Mouse (Mus musculus) megakaryocyte-erythroid progenitor cell, adult 5-6 weeks (primary cell): ENCODE measurements around the gene Fmn2. TPM values are rescaled to one million over a fixed set of nuclear protein-coding genes. Genes with fewer than 3 reads are reported as not detected.

Experiments
- ATAC-seq: replicated peaks from 2 replicates; pipeline ENCODE4 v1.8.0; 2016; ENCODE audit warnings: mild to moderate bottlenecking, inconsistent platforms; ENCODE audit not compliant: severe bottlenecking, poor library complexity, low FRiP score, low TSS enrichment
- total RNA-seq, 2 experiments: library from RNA; stranded (forward) in 1 of 2; stranded (reverse) in 1 of 2; fragments of 200-1000, 215-1000 nt in 1 of 2; fragments of >200 nt in 1 of 2; fragmentation: Nextera tagmentation in 1 of 2; gene quantifications; 2 replicates each; pipeline ENCODE4 v1.2.3; 2014 to 2017

Fmn2 gene
- total RNA-seq, 2 experiments from 2014 or later: 0.68 TPM; not detected in 1

- peak; percentile 91 for ATAC-seq
Observed at GRCm38 (mm10) chr1:174553272-174554007, 51.8 kb downstream of the Fmn2 start.

GRCm38 (mm10) chr1:174555412-174555811, 53.8 kb downstream of the Fmn2 start:
- no peak for ATAC-seq

GRCm38 (mm10) chr1:174557211-174557610, 55.6 kb downstream of the Fmn2 start:
- no peak for ATAC-seq

DNA sequence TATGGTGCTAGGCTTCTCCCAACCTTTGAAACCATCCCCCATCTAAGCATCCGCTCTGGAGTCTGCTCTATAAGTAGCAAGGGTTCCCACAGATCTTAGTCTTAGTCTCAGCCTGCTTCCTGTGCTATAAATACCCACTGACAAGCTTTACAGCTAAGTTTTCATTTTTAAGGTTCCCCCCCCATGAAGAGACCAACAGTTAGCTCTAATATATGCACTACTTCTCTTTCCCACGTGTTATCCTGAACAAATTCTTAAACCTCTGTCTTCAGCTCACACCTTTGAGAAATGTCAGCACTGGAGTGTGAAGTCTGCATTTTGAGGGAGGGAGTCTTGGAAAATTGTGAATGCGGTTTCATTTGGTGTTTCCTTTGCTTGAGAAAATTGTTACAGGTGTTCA, 56.2 kb downstream of the Fmn2 start:
- no peak for ATAC-seq

- no peak for ATAC-seq
Observed at GRCm38 (mm10) chr1:174558488-174558887, 56.9 kb downstream of the Fmn2 start.

- no peak for ATAC-seq
Observed at GRCm38 (mm10) chr1:174564561-174564960, 62.9 kb downstream of the Fmn2 start.

DNA sequence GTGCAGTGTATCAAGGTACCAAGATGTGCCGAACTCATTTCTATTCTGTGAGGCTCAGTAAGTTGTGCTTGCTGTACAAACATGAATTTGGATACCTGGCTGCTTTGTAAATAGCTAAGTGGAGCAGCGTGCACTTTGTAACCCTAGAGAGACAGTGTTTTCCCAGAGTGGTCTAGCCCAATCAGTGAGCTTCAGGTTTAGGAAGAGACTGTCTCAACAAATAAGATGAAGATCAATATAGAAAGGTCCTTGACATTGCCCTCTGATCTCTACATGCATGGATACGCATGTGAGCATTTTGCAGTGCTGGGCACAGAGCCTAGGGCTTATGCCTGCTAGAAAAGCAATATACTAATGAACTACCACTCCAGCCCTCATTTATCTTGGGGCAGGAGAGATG, 67.0 kb downstream of the Fmn2 start:
- ATAC-seq: no peak

DNA sequence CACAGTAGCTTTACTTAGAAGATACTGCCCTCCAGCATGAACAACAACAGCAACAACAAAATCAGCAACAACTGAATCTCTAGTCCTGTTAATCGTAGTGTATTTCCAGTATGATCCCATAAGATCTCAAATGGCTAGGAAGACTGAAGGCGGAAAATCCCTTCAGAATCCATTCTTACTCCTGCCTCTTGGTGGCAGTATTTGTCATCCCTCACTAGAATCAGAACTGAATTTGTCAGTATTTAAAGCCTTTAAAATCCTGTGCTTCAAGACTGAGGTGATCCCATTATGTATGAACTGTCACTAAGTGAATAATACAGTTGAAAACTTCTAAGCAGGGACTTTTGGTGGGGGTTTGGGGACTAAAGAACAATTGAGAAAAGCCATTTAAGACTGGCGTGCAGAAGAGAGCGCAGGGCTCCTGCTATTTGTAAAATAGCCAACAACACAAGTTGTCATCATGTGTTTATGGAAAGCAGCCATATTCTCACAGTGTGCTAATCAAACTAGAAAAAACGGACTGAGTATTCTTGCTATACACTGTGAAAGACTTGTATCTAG, 90.9 kb downstream of the Fmn2 start:
- no peak for ATAC-seq

DNA sequence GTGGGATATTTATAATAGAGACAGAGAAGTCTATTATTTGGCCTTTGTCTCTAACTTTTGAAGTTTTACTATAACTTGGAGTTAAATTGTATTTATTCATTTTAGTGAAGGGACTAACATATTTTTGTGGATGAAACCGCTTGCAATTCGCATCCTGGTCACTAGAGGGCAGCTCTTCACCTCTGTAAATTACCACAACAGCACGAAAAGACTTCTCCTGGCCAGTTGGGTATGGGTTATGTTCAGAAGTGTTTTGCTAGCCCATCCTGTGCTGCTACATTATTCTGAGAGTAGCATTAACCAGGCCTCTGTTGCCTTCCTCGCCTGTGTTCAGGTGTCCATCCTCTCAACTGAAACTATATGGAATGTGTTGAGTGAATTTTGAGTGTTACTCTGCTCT, 93.4 kb downstream of the Fmn2 start:
- peak; percentile 66 for ATAC-seq

GRCm38 (mm10) chr1:174597495-174597894, 95.9 kb downstream of the Fmn2 start:
- ATAC-seq: no peak

GRCm38 (mm10) chr1:174598226-174598625, 96.6 kb downstream of the Fmn2 start:
- ATAC-seq: no peak

- ATAC-seq: 0 out of 2 replicates have a peak, but pooled peaks have one; percentile 11
Observed at GRCm38 (mm10) chr1:174600041-174600440, 98.4 kb downstream of the Fmn2 start.

DNA sequence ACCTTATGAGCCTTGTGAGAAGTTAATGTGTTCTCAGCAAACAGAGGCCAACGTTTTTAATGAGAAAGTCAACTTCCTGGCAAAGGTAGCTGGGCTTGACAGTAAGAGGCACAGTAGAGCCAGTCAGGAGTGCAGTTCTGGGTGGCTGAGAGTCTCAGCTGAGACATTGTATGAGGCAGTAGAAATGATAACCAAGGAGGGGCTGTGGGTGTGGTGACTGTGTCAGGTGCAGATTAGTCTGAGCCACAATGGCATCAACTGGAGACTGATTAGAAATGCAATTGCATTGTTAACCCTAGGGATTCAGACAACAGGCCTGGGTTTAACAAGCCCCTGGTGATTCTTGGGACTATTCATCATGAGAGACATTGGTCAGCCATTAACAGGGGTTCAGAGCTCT, 99.0 kb downstream of the Fmn2 start:
- peak; percentile 98 for ATAC-seq

DNA sequence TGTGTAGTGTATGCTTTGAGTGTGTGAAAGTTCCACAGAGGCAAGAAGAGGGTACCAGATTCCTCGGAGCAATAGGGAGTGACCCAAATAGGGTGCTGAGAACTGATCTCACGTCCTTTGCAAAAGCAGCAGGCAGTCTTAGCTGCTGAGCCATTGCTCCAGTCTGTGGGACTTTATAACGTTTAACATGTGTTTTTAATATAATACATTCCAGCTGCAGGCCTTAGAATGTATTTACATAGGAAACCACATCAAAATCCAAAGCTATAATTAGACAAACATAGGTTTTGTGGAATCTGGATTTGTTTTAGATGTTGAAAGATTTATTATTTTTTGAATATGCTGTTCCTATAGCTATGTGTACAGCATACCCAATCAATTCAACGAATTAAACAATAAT, 115.7 kb downstream of the Fmn2 start:
- no peak for ATAC-seq

DNA sequence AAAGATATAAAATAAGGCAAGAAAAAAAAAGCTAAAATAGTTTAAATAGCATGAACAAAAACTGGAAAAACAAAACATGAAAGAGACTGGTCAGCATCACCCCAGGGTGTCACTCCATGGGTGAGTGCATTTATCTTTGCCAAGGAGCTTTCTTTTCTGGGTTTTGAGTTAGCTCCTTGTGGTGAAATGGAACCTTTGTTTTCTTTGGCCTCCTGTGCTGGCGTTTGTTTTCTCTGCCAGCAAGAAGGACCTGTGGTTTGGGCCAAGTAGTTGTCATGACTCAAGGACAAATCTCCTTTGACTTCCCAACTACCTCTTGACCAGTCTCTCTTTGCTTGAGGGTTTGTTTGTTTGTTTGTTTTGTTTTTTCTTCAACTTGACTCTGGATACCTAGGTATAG, 119.9 kb downstream of the Fmn2 start:
- no peak for ATAC-seq

DNA sequence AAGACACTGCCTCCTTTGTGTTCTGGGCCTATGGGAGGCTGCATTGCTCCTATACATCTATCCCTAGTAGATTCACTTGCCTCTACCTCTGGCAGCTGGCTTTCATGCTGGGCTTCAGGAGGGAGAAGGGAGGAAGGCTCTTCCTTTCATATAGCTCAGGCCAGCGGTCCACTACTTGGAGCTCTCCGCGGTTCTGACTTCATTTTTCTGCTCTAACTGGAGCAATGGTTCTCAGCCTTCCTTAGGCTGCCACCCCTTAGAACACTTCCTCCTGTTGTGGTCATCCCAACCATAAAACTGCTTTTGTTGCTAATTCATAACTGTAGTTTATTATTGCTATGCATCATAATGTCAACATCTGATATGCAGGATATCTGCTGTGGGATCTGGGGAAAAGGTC, 121.4 kb downstream of the Fmn2 start:
- ATAC-seq: no peak

GRCm38 (mm10) chr1:174630074-174630473, 128.4 kb downstream of the Fmn2 start:
- ATAC-seq: no peak

DNA sequence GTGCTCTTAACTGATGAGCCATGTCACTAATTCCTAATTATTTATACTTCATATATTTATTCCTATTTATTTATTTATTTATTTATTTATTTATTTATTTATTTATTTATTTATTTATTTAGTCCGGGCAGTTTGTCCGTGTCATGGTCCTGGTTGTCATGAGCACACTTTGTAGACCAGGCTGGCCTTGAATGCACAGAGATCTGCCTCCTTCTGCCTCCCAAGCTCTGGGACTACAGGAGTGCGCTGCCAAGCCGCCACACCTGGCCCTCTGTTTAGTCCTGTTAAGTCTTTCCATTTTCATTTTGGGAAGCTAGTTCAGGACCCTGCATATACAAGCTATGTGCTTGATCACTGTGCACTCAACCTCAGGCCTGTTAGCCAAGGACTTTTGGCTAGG, 134.7 kb downstream of the Fmn2 start:
- ATAC-seq: no peak

GRCm38 (mm10) chr1:174637564-174638085, 136.0 kb downstream of the Fmn2 start:
- ATAC-seq: no peak

- ATAC-seq: no peak
Observed at GRCm38 (mm10) chr1:174640901-174641300, 139.3 kb downstream of the Fmn2 start.

DNA sequence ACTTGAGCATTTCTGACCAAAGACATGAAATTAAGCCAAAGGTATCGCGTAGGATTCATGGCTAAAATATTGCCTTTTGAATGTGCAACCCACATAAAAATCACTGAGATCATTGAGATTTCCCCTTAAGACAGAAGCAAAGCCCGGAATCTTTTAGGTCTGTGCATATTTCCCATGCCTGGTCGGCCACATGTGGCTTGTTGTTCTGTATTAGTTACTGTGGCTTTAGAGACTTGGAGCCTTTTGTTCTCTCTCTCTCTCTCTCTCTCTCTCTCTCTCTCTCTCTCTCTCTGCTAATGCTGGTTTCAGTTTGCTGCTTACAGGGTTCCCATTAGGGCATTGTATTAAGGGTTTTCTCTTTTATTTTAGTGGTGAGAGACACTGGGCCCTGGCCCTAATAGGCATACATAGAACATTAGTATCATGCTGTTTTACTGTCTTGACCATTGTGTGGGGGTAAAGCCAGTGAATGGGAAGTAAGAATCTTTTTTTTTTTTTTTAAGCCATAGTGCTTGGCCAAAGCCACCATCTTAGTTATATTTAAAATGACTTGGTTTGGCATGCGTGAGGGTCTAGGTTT, 141.9 kb downstream of the Fmn2 start:
- no peak for ATAC-seq
